Mouse (Mus musculus): ENCODE data around the gene Tktl1. TPM values are rescaled to one million over a fixed set of nuclear protein-coding genes. Genes with fewer than 3 reads are reported as not detected.
"Not testable (repeated sequence)": the region's sequence is repeated elsewhere in the genome, so short reads cannot be mapped to it uniquely, and the experiment has no call there.

Tktl1 gene
- not detected for total RNA-seq (2021)
- long read RNA-seq, experiment 1: 0 reads
- long read RNA-seq, experiment 2: 0 reads

DNA sequence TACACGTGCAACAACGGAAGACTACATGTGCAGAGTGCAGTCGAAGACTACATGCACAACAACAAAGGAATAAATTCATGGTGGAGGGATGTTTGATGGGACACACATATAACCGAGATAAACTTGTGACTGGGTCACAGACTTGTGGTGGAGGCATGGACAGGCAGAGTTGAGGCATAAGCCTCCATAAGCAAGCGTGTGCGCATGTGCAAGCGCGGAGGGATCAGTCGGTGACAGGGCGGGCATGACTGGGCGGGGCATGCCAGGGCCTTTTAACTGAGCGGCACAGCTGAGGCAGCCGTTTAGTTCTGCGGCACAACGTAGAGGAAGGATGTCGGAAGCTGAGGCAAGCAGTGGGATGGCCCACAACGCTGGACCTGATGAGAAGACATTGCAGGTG is at the start of gene Tktl1:
Tktl1 (plus strand) TSS at position 301 of the 400 bp plus-strand sequence.
- no peak for TF ChIP-seq CTCF (IDR thresholded peaks at IDR 0.05)
- Histone ChIP-seq H3K27ac (no peak within 1 kb of the TSS), H3K4me3 (no peak within 1 kb of the TSS)
- intact Hi-C loops (cut with DNase I): no loop called here
- DNase-seq (ENCODE audit: extremely low spot score in 1 of 2, low spot score in 2 of 2): no peak

DNA sequence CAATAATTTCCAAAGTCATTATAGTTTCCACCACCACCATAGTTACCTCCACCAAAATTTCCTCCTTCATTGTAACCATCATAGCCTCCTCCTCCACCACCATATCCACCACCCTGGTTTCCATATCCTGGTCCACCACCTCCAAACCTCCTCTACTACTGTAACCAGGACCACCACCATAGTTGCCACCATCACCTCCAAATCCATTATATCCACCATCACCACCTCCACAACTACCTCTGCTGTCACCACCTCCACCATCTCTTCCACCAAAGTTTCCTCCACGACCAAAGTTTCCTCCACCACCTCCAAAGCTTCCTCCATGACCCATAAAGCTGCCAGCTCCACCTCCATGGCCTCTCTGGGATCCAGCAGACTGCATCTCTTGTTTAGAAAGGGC is 41.8 kb upstream of the Tktl1 start, which contains the start of gene Mecp2:
Mecp2 (minus strand) TSS at position 101 of the 400 bp plus-strand sequence.
- H3K4me3 ChIP-seq; H3K27ac ChIP-seq; intact Hi-C loops (cut with DNase I); DNase-seq (ENCODE audit: extremely low spot score in 1 of 2, low spot score in 2 of 2): not testable (repeated sequence)

DNA sequence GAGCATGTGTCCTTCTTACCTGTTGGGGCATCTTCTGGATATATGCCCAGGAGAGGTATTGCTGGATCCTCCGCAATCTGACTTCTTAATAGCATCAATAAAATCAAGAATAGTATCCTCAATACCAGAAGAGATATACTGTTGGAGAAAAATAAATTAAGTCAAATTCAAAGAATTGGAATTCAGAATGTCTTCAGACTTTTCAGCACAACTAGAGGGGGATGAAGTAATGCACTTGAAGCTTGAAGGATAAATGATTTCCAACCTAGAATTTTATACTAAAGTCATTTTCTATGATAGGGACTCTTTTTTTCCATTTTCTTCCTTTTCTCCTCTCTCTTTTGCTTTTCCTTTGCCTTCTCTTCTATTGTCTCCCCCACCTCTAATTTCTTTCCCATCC is 9.3 kb upstream of the Tktl1 start, which contains the start of gene Tex28:
Tex28 (minus strand) TSS at position 101 of the 400 bp plus-strand sequence.
- TF ChIP-seq CTCF (IDR thresholded peaks at IDR 0.05): no peak
- intact Hi-C loops (cut with DNase I): no loop called here
- Histone ChIP-seq H3K4me3 (no peak within 1 kb of the TSS), H3K27ac (no peak within 1 kb of the TSS)
- DNase-seq (ENCODE audit: extremely low spot score in 1 of 2, low spot score in 2 of 2): no peak

DNA sequence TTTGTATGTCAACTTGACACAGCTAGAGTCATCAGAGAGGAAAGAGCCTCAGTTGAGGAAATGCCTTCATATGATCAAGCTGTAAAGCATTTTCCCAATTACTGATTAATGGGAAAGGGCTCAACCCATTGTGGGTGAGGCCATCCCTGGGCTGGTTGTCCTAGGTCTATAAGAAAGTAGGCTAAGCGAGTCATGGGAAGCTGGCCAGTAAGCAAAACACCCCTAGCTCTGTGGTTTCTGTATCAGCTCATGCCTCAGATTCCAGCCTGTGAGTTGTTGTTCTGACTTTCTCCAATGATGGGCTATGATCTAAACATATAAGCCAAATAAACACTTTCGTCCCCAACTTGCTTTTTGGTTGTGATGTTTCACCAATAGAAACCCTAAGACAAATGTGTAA is 26.5 kb downstream of the Tktl1 start:
- TF ChIP-seq CTCF (IDR thresholded peaks at IDR 0.05): no peak
- no peak overlapping the region for H3K27ac ChIP-seq
- DNase-seq (ENCODE audit: extremely low spot score in 1 of 2, low spot score in 2 of 2): no peak
- intact Hi-C loops (cut with DNase I): no loop called here
- no peak overlapping the region for H3K4me3 ChIP-seq

DNA sequence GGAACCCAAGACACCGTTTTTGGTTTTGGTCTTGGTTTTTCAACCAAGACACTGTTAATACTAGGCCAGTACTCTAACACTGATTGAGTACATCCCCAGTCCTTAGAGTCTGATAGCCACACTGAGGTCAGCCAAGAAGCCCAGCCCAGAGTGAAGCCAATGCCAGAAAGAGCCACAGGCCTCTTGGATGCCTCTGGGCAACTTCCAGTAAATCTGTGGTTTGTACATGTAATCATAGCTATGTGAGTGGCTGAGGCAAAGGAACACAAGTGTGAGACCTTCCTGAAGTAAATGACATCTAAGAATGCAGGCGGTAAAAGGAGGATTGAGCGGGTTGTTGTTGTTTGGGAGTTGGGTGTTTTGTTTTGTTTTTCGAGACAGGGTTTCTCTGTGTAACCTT is 41.4 kb downstream of the Tktl1 start:
- intact Hi-C loops (cut with DNase I): loop anchor here (10.0 kb wide), 1 partner anchor 104 kb away; no protein-coding TSS in a partner anchor
- Histone ChIP-seq H3K4me3 (no peak overlapping the region), H3K27ac (no peak overlapping the region)
- no peak for DNase-seq (ENCODE audit: extremely low spot score in 1 of 2, low spot score in 2 of 2)
- TF ChIP-seq CTCF (IDR thresholded peaks at IDR 0.05): no peak

DNA sequence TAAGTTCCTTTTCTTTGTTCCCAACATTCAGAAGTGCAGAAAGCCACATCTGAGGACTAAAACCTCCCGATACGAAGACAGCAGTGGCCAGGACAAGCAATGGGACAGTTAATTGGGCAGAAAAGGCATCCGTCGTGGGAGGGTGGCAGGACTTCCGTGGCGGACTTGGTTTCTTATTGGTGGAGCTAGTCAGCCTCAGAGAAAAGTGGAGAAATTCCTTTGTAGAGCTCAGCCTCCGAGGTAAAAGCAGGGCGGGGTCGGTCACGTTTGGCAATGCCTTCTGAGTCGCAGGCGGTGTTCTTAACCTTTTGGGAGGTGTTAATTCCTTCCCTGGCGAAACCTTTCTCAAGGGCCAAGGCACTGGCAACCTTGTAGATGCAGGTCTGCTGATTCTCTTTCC is 42.4 kb downstream of the Tktl1 start:
- Histone ChIP-seq H3K4me3 (no peak overlapping the region), H3K27ac (no peak overlapping the region)
- TF ChIP-seq CTCF (IDR thresholded peaks at IDR 0.05): no peak
- intact Hi-C loops (cut with DNase I): loop anchor here (10.0 kb wide), 1 partner anchor 105 kb away; no protein-coding TSS in a partner anchor
- no peak for DNase-seq (ENCODE audit: extremely low spot score in 1 of 2, low spot score in 2 of 2)

DNA sequence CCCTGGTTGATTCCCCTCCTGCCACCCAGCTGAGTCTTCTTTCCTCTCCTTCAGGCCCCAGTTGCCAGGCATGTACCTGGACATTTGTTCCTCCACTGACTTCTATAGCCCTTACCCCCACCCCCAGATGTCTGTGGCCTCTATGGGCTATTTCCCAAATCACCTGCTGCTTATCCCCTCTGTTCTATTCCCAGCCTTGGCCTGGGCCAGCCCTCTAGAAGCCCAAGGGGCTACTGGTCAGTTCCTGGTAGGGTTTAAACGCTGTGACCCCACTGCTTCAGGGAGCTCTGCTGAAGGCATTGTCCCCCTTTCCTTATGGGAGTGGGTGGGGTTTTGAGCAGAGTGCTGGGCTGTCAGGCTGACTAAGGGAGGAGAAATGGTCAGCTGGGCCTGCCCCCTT is 43.0 kb downstream of the Tktl1 start:
- intact Hi-C loops (cut with DNase I); DNase-seq (ENCODE audit: extremely low spot score in 1 of 2, low spot score in 2 of 2); H3K27ac ChIP-seq; H3K4me3 ChIP-seq: not testable (repeated sequence)

DNA sequence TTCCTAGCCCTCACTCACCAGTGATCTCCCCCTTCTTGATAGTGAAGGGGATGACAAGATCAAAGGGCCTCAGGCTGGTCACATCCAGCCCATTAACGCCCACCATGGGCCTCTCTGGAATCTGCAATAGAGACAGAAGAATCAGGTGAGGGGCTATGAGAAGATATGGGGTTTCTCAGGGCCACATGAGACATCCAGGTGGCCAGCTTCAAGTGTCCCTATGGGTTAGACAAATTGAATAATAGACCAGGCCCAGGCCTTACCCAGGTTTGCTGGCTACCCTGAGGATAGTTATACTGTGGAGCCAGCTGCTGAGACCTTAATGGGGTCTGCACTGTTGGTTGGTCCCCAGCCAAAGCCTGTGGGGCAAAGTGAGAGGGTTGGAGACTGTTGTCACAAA is 53.0 kb downstream of the Tktl1 start:
- Histone ChIP-seq H3K4me3 (no peak overlapping the region), H3K27ac (no peak overlapping the region)
- DNase-seq (ENCODE audit: extremely low spot score in 1 of 2, low spot score in 2 of 2): no peak
- no peak for TF ChIP-seq CTCF (IDR thresholded peaks at IDR 0.05)
- intact Hi-C loops (cut with DNase I): no loop called here

DNA sequence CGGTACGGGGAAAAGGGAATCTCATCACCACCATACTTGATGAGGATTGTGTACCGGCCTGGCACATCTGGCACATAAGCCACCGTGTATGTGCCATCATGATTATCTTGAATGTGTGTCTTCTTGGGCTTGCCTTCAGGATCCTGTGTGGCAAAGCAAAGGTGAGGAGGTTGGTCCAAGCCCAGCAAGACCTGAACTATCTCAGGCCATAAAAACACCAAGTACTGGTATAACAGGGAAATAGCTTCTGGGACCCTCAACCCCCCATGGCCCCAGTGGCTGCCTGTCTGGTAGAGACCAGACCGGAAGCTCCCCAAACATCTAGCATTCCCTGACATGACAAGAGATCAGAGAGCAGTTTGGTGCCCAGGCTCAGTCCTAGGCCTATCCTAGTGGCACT is 56.1 kb downstream of the Tktl1 start:
- DNase-seq (ENCODE audit: extremely low spot score in 1 of 2, low spot score in 2 of 2): no peak
- intact Hi-C loops (cut with DNase I): no loop called here
- H3K27ac ChIP-seq: no peak overlapping the region
- H3K4me3 ChIP-seq: no peak overlapping the region
- TF ChIP-seq CTCF (IDR thresholded peaks at IDR 0.05): no peak

DNA sequence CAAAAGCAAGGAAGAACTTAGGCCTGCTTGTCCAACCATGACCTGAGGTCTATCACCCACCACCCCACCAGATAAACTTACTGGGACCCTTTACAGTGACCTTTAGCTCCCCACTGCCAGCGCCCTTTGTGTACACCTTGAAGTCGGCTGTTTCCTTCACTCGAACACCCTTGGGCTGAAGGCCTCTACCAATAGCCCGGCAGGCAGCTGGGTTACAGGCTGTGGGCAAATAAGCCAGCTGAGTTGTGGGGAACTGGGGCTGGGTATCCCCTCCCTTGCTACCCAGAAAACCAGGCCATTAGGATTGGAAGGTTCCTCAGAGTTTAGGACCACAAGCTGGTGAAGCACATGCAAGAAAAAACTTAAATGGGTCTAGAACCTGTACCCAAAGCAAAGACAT is 63.3 kb downstream of the Tktl1 start:
- DNase-seq (ENCODE audit: extremely low spot score in 1 of 2, low spot score in 2 of 2): no peak
- no peak overlapping the region for H3K27ac ChIP-seq
- TF ChIP-seq CTCF (IDR thresholded peaks at IDR 0.05): no peak
- intact Hi-C loops (cut with DNase I): no loop called here
- no peak overlapping the region for H3K4me3 ChIP-seq

DNA sequence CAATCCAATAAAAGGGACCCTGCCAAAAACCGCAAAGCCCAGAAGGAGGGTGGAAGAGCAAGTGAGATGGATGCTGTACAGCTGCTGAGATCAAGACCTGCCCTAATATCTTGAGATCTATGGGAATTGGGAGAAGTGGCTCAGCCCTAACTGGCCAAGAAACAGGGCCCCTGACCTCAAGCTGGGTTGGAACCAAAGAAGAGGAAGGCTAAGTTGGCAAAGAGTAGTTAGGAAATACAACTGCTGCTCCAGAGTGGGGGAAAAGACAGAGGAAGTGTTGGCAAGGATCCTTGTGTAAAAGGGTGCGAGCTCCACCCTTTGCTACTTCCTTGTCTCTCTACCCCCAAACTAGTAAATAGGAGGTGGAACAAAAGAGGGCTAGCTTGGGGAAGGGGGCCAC is 66.3 kb downstream of the Tktl1 start:
- Histone ChIP-seq H3K27ac (no peak overlapping the region), H3K4me3 (no peak overlapping the region)
- intact Hi-C loops (cut with DNase I): no loop called here
- no peak for TF ChIP-seq CTCF (IDR thresholded peaks at IDR 0.05)
- DNase-seq (ENCODE audit: extremely low spot score in 1 of 2, low spot score in 2 of 2): no peak

DNA sequence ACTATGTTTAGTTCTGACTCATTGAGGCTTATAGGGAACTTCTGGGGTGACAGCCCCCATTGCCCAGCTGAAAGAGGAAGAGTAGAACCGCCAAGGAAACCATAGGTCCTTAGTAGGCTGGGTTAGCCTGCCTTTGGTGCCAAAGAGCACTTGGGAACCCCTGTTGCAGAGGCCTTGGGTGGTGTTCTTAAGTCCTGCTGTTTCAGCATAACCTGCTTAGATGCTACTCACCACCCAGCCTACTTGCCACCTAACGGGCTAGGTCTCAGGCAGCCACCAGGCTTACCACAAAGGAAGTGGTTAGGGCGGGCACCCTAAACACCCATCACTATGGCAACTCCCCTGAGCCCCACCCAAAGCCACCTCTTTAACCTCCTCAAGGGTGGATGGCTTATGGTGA is 66.7 kb downstream of the Tktl1 start:
- DNase-seq (ENCODE audit: extremely low spot score in 1 of 2, low spot score in 2 of 2): no peak
- intact Hi-C loops (cut with DNase I): no loop called here
- Histone ChIP-seq H3K27ac (no peak overlapping the region), H3K4me3 (no peak overlapping the region)
- TF ChIP-seq CTCF (IDR thresholded peaks at IDR 0.05): no peak

DNA sequence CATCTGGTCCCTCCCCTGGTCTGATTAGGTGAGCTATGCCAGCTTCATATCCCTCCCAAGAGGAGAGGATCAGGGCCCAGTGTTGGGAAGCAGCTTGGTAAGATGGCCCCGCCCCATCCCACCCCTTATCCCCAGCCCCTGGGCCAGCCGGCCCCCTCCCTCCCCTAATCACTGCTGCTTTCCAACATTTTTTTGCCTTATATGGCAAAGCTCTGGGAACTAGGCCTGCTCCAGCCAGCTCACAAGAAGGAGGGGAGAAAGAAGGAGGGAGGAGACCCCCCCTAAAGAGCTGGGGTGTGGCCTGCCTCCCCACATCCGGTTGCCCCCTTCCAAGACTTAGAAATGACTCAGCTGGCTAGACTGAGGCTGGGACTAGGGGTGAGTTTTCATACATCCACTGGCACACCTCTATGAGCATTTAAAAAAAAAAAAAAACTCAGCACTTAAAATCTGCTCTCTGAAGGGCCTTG is 67.6 kb downstream of the Tktl1 start:
- Histone ChIP-seq H3K4me3 (peak overlapping the region; percentile 63), H3K27ac (no peak overlapping the region; the same call in 1 of the 2 replicates)
- intact Hi-C loops (cut with DNase I): loop anchor here (5.0 kb wide), 3 partner anchors 123 to 222 kb away; partner anchors contain the start of gene Irak1
- DNase-seq (ENCODE audit: extremely low spot score in 1 of 2, low spot score in 2 of 2): peak in 1 of 2 experiments; percentile 11
- no peak for TF ChIP-seq CTCF (IDR thresholded peaks at IDR 0.05)
